Mouse (Mus musculus): Measurements from ENCODE around the gene Fam189a1.

Fam189a1 gene

DNA sequence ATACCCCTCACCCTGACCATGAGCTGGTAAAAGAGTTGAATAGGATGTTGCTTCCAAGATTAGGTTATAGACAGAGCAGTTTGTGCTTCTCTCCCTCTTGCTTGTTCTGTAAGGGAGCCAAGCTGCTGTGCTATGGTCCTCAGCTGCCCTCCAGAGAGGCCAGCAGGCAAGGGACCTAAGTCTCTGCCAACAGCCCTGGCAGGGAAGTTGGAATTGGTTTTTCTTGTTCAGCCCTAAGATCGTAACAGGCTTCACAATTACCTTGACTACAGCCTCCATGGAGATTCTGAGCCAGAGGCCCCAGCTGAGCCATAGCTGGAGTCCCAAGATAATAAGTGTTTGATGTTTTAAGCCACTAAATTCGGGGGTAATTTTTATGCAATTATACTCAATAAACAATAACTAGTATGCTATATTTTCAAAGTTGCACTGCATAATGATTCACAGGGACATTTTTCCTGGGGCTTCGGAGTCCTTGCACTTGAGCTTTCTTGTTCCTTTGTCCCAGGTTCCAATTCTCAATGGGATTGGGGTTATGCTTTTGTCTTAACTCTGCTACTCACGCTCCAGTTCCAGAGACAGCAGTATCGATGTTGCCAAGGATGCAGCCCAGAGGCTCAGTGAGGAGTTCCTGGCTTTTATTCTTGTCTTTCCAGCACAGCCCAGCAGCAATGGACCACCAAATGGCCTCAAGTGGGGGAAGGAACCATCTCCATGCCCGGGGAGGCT lies 430.2 kb downstream of the Fam189a1 start:
- DNase-seq = peak in 1 of 2 experiments; percentile 47

DNA sequence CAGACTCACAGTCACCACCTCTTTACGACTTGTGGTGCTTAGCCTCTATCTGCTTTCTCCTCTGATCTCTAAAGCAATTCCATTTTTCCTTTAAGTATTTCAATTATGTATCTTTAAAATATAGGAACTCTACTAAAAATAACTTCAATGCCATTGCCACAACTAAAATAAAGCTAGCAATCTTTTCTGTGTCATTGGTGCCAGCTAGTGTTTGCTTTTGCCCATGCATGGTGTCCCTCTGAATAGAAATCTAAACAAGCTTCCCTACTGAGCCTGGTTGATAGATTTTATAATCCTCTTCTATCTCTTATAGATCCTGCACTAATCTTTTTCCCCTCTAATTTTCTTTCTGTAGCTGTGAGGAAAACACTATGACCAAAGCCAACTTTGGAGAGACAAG lies 432.0 kb downstream of the Fam189a1 start:
- DNase-seq = no peak

DNA sequence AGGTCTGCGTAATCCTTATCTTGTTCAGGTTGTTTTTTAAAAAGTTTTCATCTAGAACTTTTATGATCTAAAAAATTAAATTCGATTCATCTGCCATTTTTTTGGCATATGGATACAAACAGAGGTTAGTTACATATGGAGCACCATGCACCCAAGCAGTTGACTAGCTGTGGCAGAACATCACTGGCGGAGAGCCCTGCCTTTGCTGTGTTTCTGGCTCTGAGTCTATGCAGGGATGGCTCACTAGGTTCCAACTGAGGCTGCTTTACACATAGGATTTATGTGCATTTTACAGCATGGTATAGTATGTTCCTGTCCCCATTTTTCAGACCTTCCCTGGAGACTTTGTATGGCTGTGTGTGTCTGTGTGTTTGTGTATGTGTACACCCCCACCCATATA lies 433.1 kb downstream of the Fam189a1 start:
- DNase-seq = no peak

DNA sequence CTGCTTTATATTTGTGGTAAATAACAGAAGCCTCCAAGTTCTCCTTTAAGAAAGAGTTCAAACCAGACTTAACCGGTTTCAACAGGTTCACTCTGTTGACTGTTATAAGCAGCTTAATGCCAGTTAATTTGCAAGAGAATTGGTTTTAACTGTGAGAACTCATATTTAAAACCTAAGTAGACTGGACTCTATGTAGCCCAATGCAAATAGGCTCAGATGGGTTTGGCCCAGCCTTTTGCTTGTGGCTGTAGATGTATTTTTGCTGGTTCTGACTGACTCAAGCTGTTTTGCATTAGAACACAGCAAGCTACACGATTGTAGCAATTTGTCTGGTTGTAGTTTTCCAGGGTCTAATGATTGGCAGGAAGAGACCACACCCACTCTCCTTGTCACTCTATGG lies 440.1 kb downstream of the Fam189a1 start:
- no peak for DNase-seq

DNA sequence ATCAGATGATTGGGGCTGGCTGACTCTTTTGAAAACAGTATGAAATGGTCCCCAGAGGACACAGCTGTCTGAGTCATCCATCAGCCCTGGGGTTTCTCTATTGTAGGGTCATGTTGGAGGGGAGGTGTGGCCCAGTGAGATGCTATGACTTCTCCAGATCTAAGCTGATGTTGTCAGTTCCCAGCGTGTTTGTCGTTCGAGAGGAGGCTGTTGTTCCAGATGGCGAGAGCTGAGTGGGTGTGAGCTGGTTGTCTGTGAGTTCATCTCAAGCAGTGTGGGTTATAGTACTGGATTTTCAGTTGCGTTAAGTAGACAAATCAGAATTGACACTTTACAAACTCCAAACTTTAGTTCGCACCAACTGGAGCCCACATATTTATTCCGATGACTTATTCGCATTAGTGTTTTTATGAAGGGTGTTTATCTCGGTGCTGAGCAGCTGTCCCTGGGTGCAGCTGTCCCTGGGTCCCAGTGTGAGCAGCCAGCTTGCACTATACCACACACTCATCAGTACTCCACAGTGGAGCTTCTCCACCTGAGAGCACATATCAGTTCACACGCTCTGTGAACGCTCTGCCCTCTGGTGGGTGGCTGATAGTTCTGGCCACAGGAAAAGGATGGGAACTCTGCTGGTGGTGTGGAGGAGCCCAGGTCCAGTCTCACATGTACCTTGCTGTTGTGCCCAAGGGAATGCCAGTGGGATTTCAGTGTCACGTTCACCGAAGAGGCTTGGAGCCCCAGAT lies 446.7 kb downstream of the Fam189a1 start:
- DNase-seq = peak; percentile 75 to 82

DNA sequence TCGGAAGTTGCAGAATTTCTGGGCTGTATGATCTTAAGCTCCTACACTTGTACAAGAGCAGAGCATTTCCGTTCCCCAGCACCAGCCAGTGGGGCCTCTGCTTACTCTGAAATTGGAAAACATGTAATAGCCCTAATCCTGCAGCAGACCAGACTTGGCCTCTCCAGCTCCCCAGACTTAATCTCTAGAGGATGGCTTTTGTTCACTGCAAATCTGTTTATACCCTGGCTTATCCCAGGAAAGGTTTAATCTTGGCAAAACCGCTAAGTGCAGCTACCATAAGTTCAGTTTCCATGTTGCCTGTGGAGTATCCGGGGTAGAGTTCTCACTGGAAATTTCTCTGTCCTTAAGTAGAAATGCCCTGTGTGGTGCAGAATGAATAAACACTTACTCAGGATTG lies 448.2 kb downstream of the Fam189a1 start:
- no peak for DNase-seq

Data from cerebellum, postnatal 25 days (tissue).